Mouse (Mus musculus) heart, embryonic 16.5 days (tissue): ENCODE data around the gene Emx2. TPM values are rescaled to one million over a fixed set of nuclear protein-coding genes. Genes with fewer than 3 reads are reported as not detected.

Experiments used
- ATAC-seq: fragments of 200-750 bp; cut with Nextera tagmentation; replicated peaks from 2 replicates; pipeline ENCODE4 v1.8.0; 2017; ENCODE audit warnings: moderate number of reproducible peaks; ENCODE audit not compliant: insufficient read depth, low FRiP score; ENCODE audit errors: extremely low read depth
- H3K27ac ChIP-seq: fragments of 300-500 bp; sonication (generic); 2 replicates; pipeline ENCODE4 v1.5.1; 2014; ENCODE audit warnings: mild to moderate bottlenecking, low read length, control low read depth, moderate library complexity
- H3K27me3 ChIP-seq: fragments of 300-500 bp; sonication (generic); 2 replicates; pipeline ENCODE4 v1.6.1; 2014; ENCODE audit warnings: low read length, mixed read lengths; ENCODE audit not compliant: control insufficient read depth, insufficient read depth
- H3K36me3 ChIP-seq: fragments of 300-500 bp; sonication (generic); 2 replicates; pipeline ENCODE4 v1.6.1; 2014; ENCODE audit not compliant: control insufficient read depth, insufficient read depth
- H3K4me1 ChIP-seq: fragments of 300-500 bp; sonication (generic); 2 replicates; pipeline ENCODE4 v1.6.1; 2014; ENCODE audit warnings: low read length, mixed read lengths; ENCODE audit not compliant: control insufficient read depth, insufficient read depth
- H3K4me2 ChIP-seq: fragments of 300-500 bp; sonication (generic); 2 replicates; pipeline ENCODE4 v1.6.1; 2014; ENCODE audit warnings: low read depth, mild to moderate bottlenecking, control low read depth, low read length
- H3K4me3 ChIP-seq: fragments of 300-500 bp; sonication (generic); 2 replicates; pipeline ENCODE4 v1.5.1; 2014; ENCODE audit warnings: mild to moderate bottlenecking, control low read depth, low read length
- H3K9ac ChIP-seq: fragments of 300-500 bp; sonication (generic); 2 replicates; pipeline ENCODE4 v1.6.1; 2014; ENCODE audit warnings: low read length, control low read depth
- H3K9me3 ChIP-seq: fragments of 300-500 bp; sonication (generic); replicated peaks from 2 replicates; pipeline ENCODE4 v1.6.1; 2016; ENCODE audit warnings: low read length; ENCODE audit not compliant: control insufficient read depth
- WGBS: fragments of 180-500 bp; shearing (Covaris S2); extraction: QIAGEN DNeasy Blood & Tissue Kit; methylation state at CpG from one replicate; pipeline ENCODE4 v1.1.7; 2014; 5-methylcytosine and 5-hydroxymethylcytosine counted together
- polyA plus RNA-seq: library from polyadenylated mRNA; unstranded; fragments of >200 nt; fragmentation: Nextera tagmentation; extraction: Ambion mirVana; gene quantifications from 2 replicates; pipeline ENCODE4 v1.2.1, GENCODE M21; 2015

Emx2 gene
- polyA plus RNA-seq, 1 experiment from 2014 or later, result not detected

DNA sequence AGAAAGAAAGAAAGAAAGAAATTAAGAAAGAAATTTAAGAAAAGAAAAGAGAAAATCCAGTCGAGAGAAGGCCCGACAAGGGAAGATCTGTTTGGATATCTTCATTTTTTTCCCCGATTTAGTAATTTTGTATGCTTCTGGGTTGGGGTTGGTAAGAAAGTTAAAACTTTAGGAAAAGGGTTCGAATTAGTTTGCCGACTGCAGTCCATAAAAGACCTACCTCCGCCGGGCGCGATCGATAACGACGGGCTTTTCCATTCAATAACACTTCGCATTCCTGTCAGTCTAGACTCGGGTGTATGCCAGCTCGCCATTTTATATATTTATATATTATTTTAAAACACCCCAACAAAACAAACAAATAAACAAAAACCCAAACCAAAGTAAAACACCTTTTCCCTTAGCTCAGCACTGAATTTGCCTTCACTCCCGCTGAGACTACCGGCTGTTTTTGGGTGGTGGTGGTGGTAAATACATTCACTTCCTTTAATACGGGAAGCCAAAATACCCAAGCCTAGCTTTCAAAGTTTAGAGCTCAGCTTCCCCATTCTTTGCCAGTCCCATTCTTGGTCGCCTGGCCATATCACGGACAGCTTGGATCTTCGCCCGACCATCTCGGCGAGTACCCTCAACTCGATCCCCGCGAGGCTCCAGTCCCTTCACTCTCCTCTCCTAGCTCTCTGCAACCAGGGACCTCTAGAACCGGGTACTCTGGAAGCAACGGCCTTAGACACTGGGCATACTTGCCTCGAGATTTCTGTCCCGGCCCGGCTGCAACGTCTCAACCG is 2.4 kb downstream of the Emx2 start:
- Histone ChIP-seq H3K4me1 (peaks cover 11% of the 10 kb centered on the region), H3K4me2 (no peak overlapping the region), H3K27me3 (peaks cover 86% of the 10 kb centered on the region), H3K27ac (no peak overlapping the region), H3K9ac (no peak overlapping the region), H3K36me3 (no peaks in the 10 kb centered on the region), H3K4me3 (no peak overlapping the region), H3K9me3 (no peaks in the 10 kb centered on the region)
- whole genome bisulfite sequencing, result 3% methylated on average over 34 of the region's 34 CpGs
- no peak for ATAC-seq

DNA sequence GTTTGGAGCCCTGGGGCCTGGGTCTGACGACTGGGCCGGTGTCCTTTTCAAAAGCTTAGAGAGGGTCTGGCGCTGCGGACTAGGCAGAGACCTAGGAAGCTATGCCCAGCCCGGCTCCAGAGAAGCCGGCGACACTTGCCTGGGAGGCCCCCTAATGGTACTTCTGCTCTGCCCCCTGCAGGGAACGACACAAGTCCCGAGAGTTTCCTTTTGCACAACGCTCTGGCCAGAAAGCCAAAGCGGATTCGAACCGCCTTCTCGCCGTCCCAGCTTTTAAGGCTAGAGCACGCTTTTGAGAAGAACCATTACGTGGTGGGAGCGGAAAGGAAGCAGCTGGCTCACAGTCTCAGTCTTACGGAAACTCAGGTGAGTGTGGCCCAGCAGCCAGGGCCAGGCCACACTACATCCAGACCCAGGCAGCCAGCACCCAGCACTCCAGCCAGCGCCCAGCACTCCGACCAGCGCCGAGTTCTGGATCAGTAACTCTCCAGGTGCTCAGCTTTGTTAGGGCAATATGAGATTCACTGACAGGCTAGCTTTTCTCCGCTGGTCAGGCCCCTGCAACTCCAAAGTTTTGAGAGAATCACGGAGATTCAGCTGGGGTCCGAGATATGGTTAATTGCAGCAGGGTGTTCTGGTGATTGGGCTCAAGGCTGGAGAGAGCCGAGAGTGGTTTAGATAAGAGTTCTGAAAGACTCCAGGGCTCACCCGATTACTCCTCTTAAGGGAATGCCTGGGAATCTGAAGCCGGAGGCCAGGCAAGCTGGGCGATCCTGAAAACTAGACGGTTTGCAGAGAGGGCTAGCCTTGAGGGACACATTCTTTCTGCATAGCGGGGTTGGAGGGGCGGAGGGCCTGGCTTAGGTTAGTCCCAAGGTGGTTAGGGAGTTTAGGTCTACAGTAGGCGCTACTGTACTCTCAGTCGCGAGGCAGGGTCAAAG is 3.6 kb downstream of the Emx2 start:
- 5% methylated on average over 36 of the region's 36 CpGs for WGBS
- H3K27ac ChIP-seq, result no peak overlapping the region
- peaks cover 85% of the 10 kb centered on the region for H3K27me3 ChIP-seq
- H3K9ac ChIP-seq, result no peak overlapping the region
- no peak overlapping the region for H3K4me2 ChIP-seq
- H3K36me3 ChIP-seq, result no peaks in the 10 kb centered on the region
- ATAC-seq, result no peak
- H3K9me3 ChIP-seq, result no peaks in the 10 kb centered on the region
- no peak overlapping the region for H3K4me3 ChIP-seq
- peaks cover 11% of the 10 kb centered on the region for H3K4me1 ChIP-seq

DNA sequence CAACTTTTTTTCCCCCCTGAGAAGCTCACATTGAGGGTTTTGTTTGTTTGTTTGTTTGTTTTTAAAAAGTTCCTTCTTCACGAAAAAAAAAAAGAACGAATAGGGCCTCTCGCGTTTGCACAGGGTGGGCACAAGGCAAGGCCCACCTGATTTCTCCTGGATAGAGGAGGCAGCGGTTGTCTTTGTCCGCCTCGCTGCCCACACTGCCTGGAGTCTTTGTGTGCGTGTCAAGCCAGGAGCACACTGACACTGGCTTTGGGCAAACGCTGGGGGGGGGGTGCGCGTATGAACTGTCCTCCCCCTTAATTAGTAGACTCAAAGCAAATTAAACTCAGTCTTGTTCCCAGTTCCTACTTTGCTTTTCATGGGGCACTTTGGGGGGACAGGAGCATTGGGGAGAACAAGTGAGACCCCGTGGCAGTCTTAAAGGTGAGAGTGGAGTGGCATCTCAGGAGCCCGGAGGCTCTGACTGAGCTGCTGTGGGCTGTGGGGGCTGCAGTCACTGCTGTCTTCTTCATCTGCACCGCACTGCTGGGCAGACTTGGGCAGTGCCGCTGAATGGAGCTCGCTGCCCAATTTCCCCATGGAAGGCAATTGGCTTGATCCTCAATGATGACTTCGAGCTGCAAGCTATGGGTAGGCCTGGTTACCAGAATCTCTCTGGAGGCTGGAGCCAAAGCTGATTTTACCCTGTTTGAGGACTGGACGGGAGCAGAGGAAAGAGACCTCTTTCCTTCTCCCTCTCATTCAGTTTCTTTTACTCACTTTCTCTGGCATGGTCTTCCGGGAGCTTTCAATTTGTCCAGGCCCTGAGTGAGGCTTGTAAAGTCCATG is 4.5 kb downstream of the Emx2 start:
- no peak for ATAC-seq
- peaks cover 86% of the 10 kb centered on the region for H3K27me3 ChIP-seq
- H3K4me3 ChIP-seq, result no peak overlapping the region
- no peaks in the 10 kb centered on the region for H3K36me3 ChIP-seq
- H3K27ac ChIP-seq, result no peak overlapping the region
- H3K4me2 ChIP-seq, result no peak overlapping the region
- H3K9me3 ChIP-seq, result no peaks in the 10 kb centered on the region
- 8% methylated on average over 19 of the region's 19 CpGs for WGBS
- peaks cover 11% of the 10 kb centered on the region for H3K4me1 ChIP-seq
- H3K9ac ChIP-seq, result no peak overlapping the region

DNA sequence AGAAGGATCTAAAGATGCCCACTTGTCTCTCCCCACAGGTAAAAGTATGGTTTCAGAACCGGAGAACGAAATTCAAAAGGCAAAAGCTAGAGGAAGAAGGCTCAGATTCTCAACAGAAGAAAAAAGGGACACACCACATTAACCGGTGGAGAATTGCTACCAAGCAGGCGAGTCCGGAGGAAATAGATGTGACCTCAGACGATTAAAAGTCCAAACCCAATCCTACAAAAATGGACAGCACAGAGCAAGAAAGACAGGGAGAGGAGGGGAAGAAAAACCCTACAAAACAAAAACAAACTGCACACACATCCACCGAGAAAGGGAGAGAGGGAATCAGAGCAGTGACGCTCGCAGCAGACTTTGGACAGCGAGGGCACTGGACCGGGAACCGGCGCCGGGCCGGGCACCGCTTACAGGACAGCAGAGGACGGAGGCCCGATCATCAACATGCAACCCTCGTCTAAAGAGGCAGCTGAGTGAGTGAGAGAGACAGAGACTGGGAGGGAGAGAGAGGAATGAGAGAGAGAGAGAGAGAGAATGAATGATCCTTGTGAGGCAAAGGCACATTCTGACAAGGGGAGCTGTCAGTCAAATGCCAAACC is 5.8 kb downstream of the Emx2 start:
- WGBS, result 4% methylated on average over 19 of the region's 19 CpGs

GRCm38 (mm10) chr19:59465281-59465680 is 7.1 kb downstream of the Emx2 start:
- no peak overlapping the region for H3K4me3 ChIP-seq
- no peak for ATAC-seq
- H3K9ac ChIP-seq, result no peak overlapping the region
- H3K4me2 ChIP-seq, result no peak overlapping the region
- H3K9me3 ChIP-seq, result no peaks in the 10 kb centered on the region
- H3K27ac ChIP-seq, result no peak overlapping the region
- H3K4me1 ChIP-seq, result peaks cover 4% of the 10 kb centered on the region; the same call in 1 of the 2 replicates
- no peaks in the 10 kb centered on the region for H3K36me3 ChIP-seq
- H3K27me3 ChIP-seq, result peaks cover 90% of the 10 kb centered on the region
- WGBS, result 9% methylated on average over 2 of the region's 2 CpGs

More for the DNA sequence above, 5.8 kb downstream of the Emx2 start:
- Histone ChIP-seq H3K27ac (no peak overlapping the region), H3K4me1 (peaks cover 4% of the 10 kb centered on the region), H3K9ac (no peak overlapping the region), H3K36me3 (no peaks in the 10 kb centered on the region), H3K4me2 (no peak overlapping the region), H3K9me3 (no peaks in the 10 kb centered on the region), H3K27me3 (peaks cover 86% of the 10 kb centered on the region), H3K4me3 (no peak overlapping the region)
- no peak for ATAC-seq

- Histone ChIP-seq H3K4me1 (peaks cover 5% of the 10 kb centered on the region; the same call in 1 of the 2 replicates), H3K36me3 (no peaks in the 10 kb centered on the region), H3K9me3 (no peaks in the 10 kb centered on the region), H3K4me3 (no peak overlapping the region), H3K27ac (no peak overlapping the region), H3K4me2 (no peak overlapping the region), H3K27me3 (peaks cover 96% of the 10 kb centered on the region), H3K9ac (no peak overlapping the region)
- 5% methylated on average over 10 of the region's 10 CpGs for WGBS
- no peak for ATAC-seq
Measured at GRCm38 (mm10) chr19:59465751-59466410, 7.7 kb downstream of the Emx2 start.

GRCm38 (mm10) chr19:59466417-59466937 is 8.3 kb downstream of the Emx2 start:
- 4% methylated on average over 6 of the region's 6 CpGs for WGBS
- no peak for ATAC-seq
- H3K36me3 ChIP-seq, result no peaks in the 10 kb centered on the region
- H3K9ac ChIP-seq, result no peak overlapping the region
- no peak overlapping the region for H3K4me3 ChIP-seq
- no peak overlapping the region for H3K27ac ChIP-seq
- peaks cover 98% of the 10 kb centered on the region for H3K27me3 ChIP-seq
- H3K9me3 ChIP-seq, result no peaks in the 10 kb centered on the region
- no peak overlapping the region for H3K4me2 ChIP-seq
- H3K4me1 ChIP-seq, result peaks cover 6% of the 10 kb centered on the region; the same call in 1 of the 2 replicates

DNA sequence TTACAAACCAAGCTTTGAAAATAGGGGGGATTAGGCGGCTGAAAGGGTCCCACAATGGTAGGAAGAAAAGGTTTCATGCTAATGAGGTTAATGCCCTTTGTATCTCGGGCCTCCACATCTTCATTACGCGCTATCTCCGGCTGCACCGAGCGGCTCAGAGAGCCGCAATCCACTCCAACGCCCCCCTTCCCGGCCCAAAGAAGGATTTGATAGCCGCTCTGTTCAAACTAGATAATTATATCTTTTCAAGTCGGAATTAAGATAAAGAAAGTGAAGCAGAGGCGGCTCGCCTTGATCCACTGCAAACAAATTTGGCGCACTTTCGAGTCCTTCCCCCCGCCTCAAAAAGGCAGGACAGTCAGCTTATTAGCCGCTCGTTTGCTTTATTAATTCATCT is 8.8 kb downstream of the Emx2 start:
- H3K4me1 ChIP-seq, result peaks cover 6% of the 10 kb centered on the region; the same call in 1 of the 2 replicates
- no peak overlapping the region for H3K27ac ChIP-seq
- WGBS, result 3% methylated on average over 19 of the region's 19 CpGs
- no peak overlapping the region for H3K4me3 ChIP-seq
- H3K9ac ChIP-seq, result no peak overlapping the region
- H3K36me3 ChIP-seq, result no peaks in the 10 kb centered on the region
- no peaks in the 10 kb centered on the region for H3K9me3 ChIP-seq
- H3K4me2 ChIP-seq, result no peak overlapping the region
- no peak for ATAC-seq
- peaks cover 98% of the 10 kb centered on the region for H3K27me3 ChIP-seq
